Mouse (Mus musculus) CH12.LX (cell line): Measurements from ENCODE around the gene Gm13272. TPM values are rescaled to one million over a fixed set of nuclear protein-coding genes. Genes with fewer than 3 reads are reported as not detected.
A peak's percentile ranks its signal among the peaks of the same experiment; 100 is the strongest.
"Not testable (repeated sequence)": the region's sequence is repeated elsewhere in the genome, so short reads cannot be mapped to it uniquely, and the experiment has no call there.

ENCODE experiments used
- DNase-seq: peaks from one replicate; pipeline ENCODE4 v3.0.0-alpha.2; 2013; ENCODE audit errors: extremely low read depth
- H3K27ac ChIP-seq: 2 replicates; pipeline ENCODE4 v1.5.1; 2012; ENCODE audit warnings: low read depth, mild to moderate bottlenecking, control low read depth, moderate library complexity; ENCODE audit not compliant: insufficient read depth
- H3K27me3 ChIP-seq: replicated peaks from 2 replicates; pipeline ENCODE3; 2012; ENCODE audit warnings: inconsistent platforms
- H3K36me3 ChIP-seq, 2 experiments: replicated peaks in 1 of 2; 2 replicates each; pipeline versions ENCODE3 to v1.6.1; 2012; ENCODE audit warnings: inconsistent platforms in 1 of 2, low read length in 1 of 2, mild to moderate bottlenecking in 1 of 2, mixed read lengths in 1 of 2, moderate library complexity in 1 of 2; ENCODE audit not compliant: control insufficient read depth in 1 of 2, insufficient read depth in 1 of 2
- H3K4me1 ChIP-seq, 2 experiments: 2 replicates each; pipeline ENCODE4 v1.6.1; 2012; ENCODE audit warnings: inconsistent platforms in 1 of 2, moderate library complexity in 1 of 2; ENCODE audit not compliant: insufficient read depth in 2 of 2, control insufficient read depth in 1 of 2
- H3K4me2 ChIP-seq: 2 replicates; pipeline ENCODE4 v1.6.1; 2012; ENCODE audit warnings: low read depth, mild to moderate bottlenecking, control low read depth; ENCODE audit not compliant: poor library complexity, insufficient read depth, severe bottlenecking
- H3K4me3 ChIP-seq, 3 experiments: fragments of 150-350 bp in 1 of 3; sonication (generic) in 1 of 3; replicated peaks in 1 of 3; 2 replicates each; pipeline versions ENCODE3 to v1.5.1; 2011 to 2012; ENCODE audit warnings: low read depth in 2 of 3, low read length in 2 of 3, mild to moderate bottlenecking in 2 of 3, moderate library complexity in 2 of 3, control low read depth in 1 of 3, improper control_type of control experiment in 1 of 3, inconsistent platforms in 1 of 3, mixed read lengths in 1 of 3; ENCODE audit not compliant: poor library complexity in 1 of 3
- H3K79me2 ChIP-seq: replicated peaks from 2 replicates; pipeline ENCODE4 v1.6.1; 2012; ENCODE audit warnings: mild to moderate bottlenecking, moderate library complexity; ENCODE audit not compliant: control insufficient read depth, poor library complexity, insufficient read depth, severe bottlenecking; ENCODE audit errors: extremely low read depth
- H3K9ac ChIP-seq: 2 replicates; pipeline ENCODE4 v1.6.1; 2012; ENCODE audit warnings: low read depth, mild to moderate bottlenecking, control low read depth, moderate library complexity; ENCODE audit not compliant: insufficient read depth
- H3K9me3 ChIP-seq: replicated peaks from 2 replicates; pipeline ENCODE3; 2012; ENCODE audit warnings: low read length, inconsistent platforms, mixed read lengths
- BHLHE40 ChIP-seq: IDR thresholded peaks from 2 replicates; pipeline ENCODE4 v1.6.1; 2011; ENCODE audit warnings: mild to moderate bottlenecking, low read depth, low read length, improper control_type of control experiment
- CHD1 ChIP-seq: IDR thresholded peaks from 2 replicates; pipeline ENCODE4 v1.6.1; 2012; ENCODE audit warnings: low read depth, low read length, improper control_type of control experiment, inconsistent platforms
- CTCF ChIP-seq, 2 experiments: IDR thresholded peaks in 1 of 2; conservative IDR thresholded peaks in 1 of 2; 2 replicates each; pipeline ENCODE4 v1.5.1; 2011 to 2012; ENCODE audit warnings: low read depth in 2 of 2, low read length in 2 of 2, improper control_type of control experiment in 1 of 2, inconsistent platforms in 1 of 2, mild to moderate bottlenecking in 1 of 2, moderate library complexity in 1 of 2
- ELF1 ChIP-seq: IDR thresholded peaks from 2 replicates; pipeline ENCODE4 v1.6.1; 2014; ENCODE audit warnings: low read depth, mild to moderate bottlenecking, inconsistent platforms, low read length, improper control_type of control experiment
- EP300 ChIP-seq: IDR thresholded peaks from 2 replicates; pipeline ENCODE4 v1.6.1; 2011; ENCODE audit warnings: low read length, improper control_type of control experiment
- ETS1 ChIP-seq: conservative IDR thresholded peaks from 2 replicates; pipeline ENCODE4 v1.6.1; 2012; ENCODE audit warnings: low read depth, mild to moderate bottlenecking, inconsistent platforms, low read length, improper control_type of control experiment, moderate library complexity
- JUN ChIP-seq: IDR thresholded peaks from 2 replicates; pipeline ENCODE4 v1.6.1; 2011; ENCODE audit warnings: low read depth, mild to moderate bottlenecking, low read length, improper control_type of control experiment, moderate library complexity; ENCODE audit not compliant: insufficient read depth
- JUND ChIP-seq: conservative IDR thresholded peaks from 2 replicates; pipeline ENCODE4 v1.6.1; 2011; ENCODE audit warnings: low read depth, low read length, improper control_type of control experiment
- KAT2A ChIP-seq: IDR thresholded peaks from 2 replicates; pipeline ENCODE4 v1.6.1; 2012; ENCODE audit warnings: low read length, improper control_type of control experiment, inconsistent platforms; ENCODE audit not compliant: insufficient replicate concordance
- MAFK ChIP-seq: IDR thresholded peaks from 2 replicates; pipeline ENCODE4 v1.6.1; 2011; ENCODE audit warnings: low read length, improper control_type of control experiment; ENCODE audit not compliant: insufficient replicate concordance
- MAX ChIP-seq: IDR thresholded peaks from 2 replicates; pipeline ENCODE4 v1.6.1; 2011; ENCODE audit warnings: low read length, improper control_type of control experiment
- MAZ ChIP-seq: IDR thresholded peaks from 2 replicates; pipeline ENCODE4 v1.6.1; 2012; ENCODE audit warnings: low read depth, mild to moderate bottlenecking, inconsistent platforms, low read length, improper control_type of control experiment, moderate library complexity
- MEF2A ChIP-seq: IDR thresholded peaks from 2 replicates; pipeline ENCODE4 v1.6.1; 2014; ENCODE audit warnings: low read depth, mild to moderate bottlenecking, inconsistent platforms, low read length, improper control_type of control experiment, borderline replicate concordance
- MYC ChIP-seq: IDR thresholded peaks from 2 replicates; pipeline ENCODE4 v1.6.1; 2011; ENCODE audit warnings: low read depth, mild to moderate bottlenecking, improper control_type of control experiment, low read length
- PAX5 ChIP-seq: IDR thresholded peaks from 2 replicates; pipeline ENCODE4 v1.6.1; 2012; ENCODE audit warnings: low read length, inconsistent platforms, mixed read lengths
- POLR2AphosphoS2 ChIP-seq: IDR thresholded peaks from 2 replicates; pipeline ENCODE4 v1.6.1; 2011; ENCODE audit warnings: low read depth, low read length, improper control_type of control experiment
- RAD21 ChIP-seq: IDR thresholded peaks from 2 replicates; pipeline ENCODE4 v1.6.1; 2011; ENCODE audit warnings: low read depth, mild to moderate bottlenecking, low read length, improper control_type of control experiment, moderate library complexity
- RCOR1 ChIP-seq: conservative IDR thresholded peaks from 2 replicates; pipeline ENCODE4 v1.6.1; 2012; ENCODE audit warnings: low read depth, mild to moderate bottlenecking, inconsistent platforms, low read length, improper control_type of control experiment
- SMC3 ChIP-seq: IDR thresholded peaks from 2 replicates; pipeline ENCODE4 v1.6.1; 2011; ENCODE audit warnings: low read depth, low read length, improper control_type of control experiment
- USF1 ChIP-seq: IDR thresholded peaks from 2 replicates; pipeline ENCODE4 v1.6.1; 2014; ENCODE audit warnings: low read depth, mild to moderate bottlenecking, inconsistent platforms, low read length, improper control_type of control experiment
- ZC3H11A ChIP-seq: IDR thresholded peaks from 2 replicates; pipeline ENCODE4 v1.6.1; 2012; ENCODE audit warnings: low read depth, mild to moderate bottlenecking, inconsistent platforms, low read length, improper control_type of control experiment
- ZMIZ1 ChIP-seq: IDR thresholded peaks from 2 replicates; pipeline ENCODE4 v1.6.1; 2012; ENCODE audit warnings: low read depth, mild to moderate bottlenecking, inconsistent platforms, low read length, improper control_type of control experiment
- dilution Hi-C: fragments of 300-500 bp; cut with MboI; formaldehyde crosslinking; loops from 2 replicates; pipeline ENCODE4 v1.14.3; 2020; ENCODE audit warnings: low sequenced_read_pairs; ENCODE audit not compliant: extremely low pct_unique_long_range_greater_than_20kb, extremely low pct_ligation_motif_present
- in situ Hi-C: fragments of 300-500 bp; cut with MboI; formaldehyde crosslinking; loops from 3 replicates; pipeline ENCODE4 v1.14.3; 2019; ENCODE audit warnings: low sequenced_read_pairs, low pct_ligation_motif_present, low pct_unique_long_range_greater_than_20kb, mixed read lengths
- polyA plus RNA-seq: library from polyadenylated mRNA; unstranded; fragments of >175 nt; gene quantifications from 2 replicates; pipeline ENCODE4 v1.2.1, GENCODE M21; 2012; ENCODE audit warnings: low read depth; ENCODE audit not compliant: insufficient read length
- total RNA-seq, 2 experiments: library from RNA; depleted of rRNA; stranded (reverse); fragments of 300-350 nt in 1 of 2; fragments of >200 nt in 1 of 2; gene quantifications; 2 replicates each; pipeline ENCODE4 v1.2.3; 2012 to 2014

The Gm13272 gene
- total and polyA plus RNA-seq, 3 experiments, result not detected

DNA sequence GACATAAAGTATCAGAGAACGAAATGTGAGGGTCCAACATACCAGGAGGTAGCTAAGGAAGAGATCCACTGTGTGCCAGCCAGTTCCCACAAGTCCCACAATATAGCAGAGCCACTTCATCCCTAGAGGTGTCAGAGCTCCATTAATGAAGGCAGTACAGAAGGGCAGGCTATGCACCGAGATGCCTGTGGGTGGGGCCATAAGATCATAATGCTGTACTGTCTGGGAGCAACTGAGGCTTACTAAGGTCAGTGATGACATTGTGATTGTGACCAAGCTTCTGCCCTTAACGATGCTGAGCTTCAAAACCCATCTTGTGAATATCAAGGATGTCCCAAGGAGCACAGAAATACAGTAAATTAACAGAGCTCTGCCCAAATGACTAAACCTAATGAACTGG, 35.4 kb upstream of the Gm13272 start:
- Histone ChIP-seq H3K9me3 (no peaks in the 10 kb centered on the region), H3K4me1 (peaks cover 7% of the 10 kb centered on the region in 2 experiments), H3K9ac (no peak overlapping the region), H3K27ac (no peak overlapping the region), H3K4me2 (no peak overlapping the region), H3K4me3 (no peak overlapping the region), H3K27me3 (peaks cover 67% of the 10 kb centered on the region), H3K79me2 (no peaks in the 10 kb centered on the region), H3K36me3 (no peaks in the 10 kb centered on the region)
- TF ChIP-seq MYC, result no peak
- no peak for TF ChIP-seq ZMIZ1
- no peak for TF ChIP-seq MAZ
- peak; percentile 53 for TF ChIP-seq SMC3
- TF ChIP-seq CTCF (conservative IDR thresholded peaks at IDR 0.05 in 1 of 2, IDR thresholded peaks at IDR 0.05 in 1 of 2; ENCODE audit: low read depth in 2 of 2, low read length in 2 of 2), result peak in 1 of 2 experiments; percentile 74; a peak in 2 of 4 replicates
- no peak for TF ChIP-seq MAX
- peak; percentile 72 for TF ChIP-seq RAD21
- no peak for DNase-seq
- in situ Hi-C loops (no loop called here), dilution Hi-C loops (no loop called here)

DNA sequence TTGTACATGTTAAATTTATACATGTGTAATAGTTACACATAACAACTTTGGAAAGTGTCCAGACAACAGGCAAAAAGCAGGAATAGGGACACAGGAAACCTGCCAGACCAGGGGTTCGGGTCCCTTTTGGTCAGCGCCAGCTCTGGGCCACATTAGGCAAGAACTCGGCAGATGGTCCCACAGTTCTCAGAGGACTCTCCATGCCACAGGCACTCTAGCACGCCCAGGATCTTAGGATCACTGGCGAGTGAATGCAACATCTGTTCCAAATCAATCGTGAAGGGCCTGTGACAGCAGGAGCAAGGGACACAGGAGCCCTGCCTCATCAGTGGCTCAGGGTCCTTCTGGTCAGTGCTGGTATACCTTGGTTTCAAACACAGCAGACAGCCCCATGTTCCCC, 29.7 kb upstream of the Gm13272 start:
- in situ Hi-C loops, result no loop called here

DNA sequence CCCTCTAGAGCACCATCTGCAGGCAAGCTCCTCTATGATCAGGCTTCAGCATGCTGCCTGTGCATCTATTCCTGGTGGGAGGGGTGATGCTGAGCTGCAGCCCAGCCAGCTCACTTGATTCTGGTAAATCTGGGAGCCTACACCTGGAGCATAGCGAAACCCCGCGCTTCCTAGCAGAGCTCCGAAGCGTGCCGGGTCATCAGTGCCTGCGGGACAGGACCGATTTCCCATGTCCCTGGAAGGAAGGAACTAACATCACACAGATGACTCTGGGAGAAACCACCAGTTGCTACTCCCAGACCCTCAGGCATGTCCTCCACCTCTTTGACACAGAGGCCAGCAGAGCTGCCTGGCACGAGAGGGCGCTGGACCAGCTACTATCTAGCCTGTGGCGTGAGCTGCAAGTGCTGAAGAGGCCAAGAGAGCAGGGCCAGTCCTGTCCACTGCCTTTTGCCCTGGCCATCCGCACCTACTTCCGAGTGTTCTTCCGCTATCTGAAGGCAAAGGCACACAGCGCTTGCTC, 24.8 kb upstream of the Gm13272 start, which contains the start of gene Gm13271:
Gm13271 (plus strand) TSS at position 51 of the 523 bp plus-strand sequence.
- H3K79me2 ChIP-seq, DNase-seq, H3K4me2 ChIP-seq, dilution Hi-C loops, H3K4me3 ChIP-seq, in situ Hi-C loops, H3K36me3 ChIP-seq, H3K27ac ChIP-seq, H3K4me1 ChIP-seq, H3K9ac ChIP-seq, H3K9me3 ChIP-seq: not testable (repeated sequence)
- H3K27me3 ChIP-seq, result peaks cover 17% of the 10 kb centered on the region
- TF ChIP-seq CTCF (conservative IDR thresholded peaks at IDR 0.05 in 1 of 2, IDR thresholded peaks at IDR 0.05 in 1 of 2; ENCODE audit: low read depth in 2 of 2, low read length in 2 of 2) (peak in 1 of 2 experiments; percentile 29; a peak in 2 of 4 replicates), SMC3 (peak; percentile 6; the same call in 1 of the 2 replicates)

More for the DNA sequence above, 29.7 kb upstream of the Gm13272 start:
- Histone ChIP-seq H3K4me1 (0 out of 4 replicates have a peak, but pooled peaks cover 0 to 3% of the 10 kb centered on the region in 2 experiments), H3K27ac (no peak overlapping the region), H3K79me2 (no peaks in the 10 kb centered on the region), H3K4me2 (no peak overlapping the region), H3K4me3 (no peak overlapping the region), H3K9ac (no peak overlapping the region), H3K36me3 (no peaks in the 10 kb centered on the region), H3K27me3 (peaks cover 42% of the 10 kb centered on the region), H3K9me3 (peaks cover 3% of the 10 kb centered on the region)
- TF ChIP-seq JUN, result no peak
- no peak for TF ChIP-seq USF1
- no peak for TF ChIP-seq JUND
- TF ChIP-seq ZMIZ1, result no peak
- no peak for TF ChIP-seq KAT2A
- TF ChIP-seq CHD1, result no peak
- TF ChIP-seq RCOR1, result no peak
- no peak for TF ChIP-seq MAFK
- no peak for TF ChIP-seq POLR2AphosphoS2
- no peak for TF ChIP-seq MYC
- TF ChIP-seq EP300, result no peak
- TF ChIP-seq ETS1, result no peak
- TF ChIP-seq PAX5, result no peak
- TF ChIP-seq BHLHE40, result no peak
- no peak for TF ChIP-seq ZC3H11A
- TF ChIP-seq MAX, result no peak
- no peak for TF ChIP-seq MEF2A
- no peak for TF ChIP-seq ELF1
- TF ChIP-seq MAZ, result no peak
- dilution Hi-C loops, result no loop called here
- no peak for DNase-seq
